Mouse (Mus musculus) gastrocnemius, postnatal 36 days (tissue): Measurements from ENCODE around the gene Gm45234. TPM values are rescaled to one million over a fixed set of nuclear protein-coding genes. Genes with fewer than 3 reads are reported as not detected.

Experiments used
- DNase-seq, 2 experiments: peaks; one replicate each; pipeline ENCODE4 v3.0.0; 2022
- intact Hi-C: fragments of 180-260 bp; cut with DNase I; formaldehyde crosslinking; loops from one replicate; pipeline ENCODE4 v1.15.1; 2025
- microRNA-seq, 2 experiments: library from miRNA; unstranded; fragments of <30 nt; microRNA quantifications; one replicate each; pipeline ENCODE4 v1.2.0; 2021
- total RNA-seq, 2 experiments: library from RNA; stranded (reverse); gene quantifications; 2 replicates each; pipeline ENCODE4 v1.2.3; 2021

The Gm45234 gene
- total RNA-seq, 2 experiments from 2014 or later, result 0.08 TPM; not detected in 1

GRCm38 (mm10) chr6:124690517-124690916 is 65.3 kb downstream of the Gm45234 start:
- intact Hi-C loops, result no loop called here

More at GRCm38 (mm10) chr6:124690517-124690916, 65.3 kb downstream of the Gm45234 start:
- no peak for DNase-seq

Small RNAs within 50 kb of the gene (microRNA-seq; reads per million reads assigned to microRNA genes)
- 0 to 2.1 reads per million in 2 experiments for gene Mir141
- gene Mir200c, result 9.7 to 20.8 reads per million in 2 experiments

Other genes with a start within 250 kb of the Gm45234 start
- gene C1ra, start 243.6 kb downstream of the Gm45234 start, total RNA-seq, result 1 to 10 TPM; 7.3 to 8.3 TPM
- 10 to 100 TPM; 17.5 TPM for gene C1s1, start 213.7 kb downstream of the Gm45234 start, total RNA-seq
- 1 to 10 TPM in 1 of 2 experiments, under 1 TPM in 1; 0.89 to 1.2 TPM for gene C1rb, start 185.7 kb downstream of the Gm45234 start, total RNA-seq
- under 1 TPM; 0.32 to 0.56 TPM for gene C1s2, start 119.9 kb downstream of the Gm45234 start, total RNA-seq
- 10 to 100 TPM; 16.3 to 18.3 TPM for gene Lpcat3, start 93.0 kb downstream of the Gm45234 start, total RNA-seq
- gene Emg1, start 43.8 kb downstream of the Gm45234 start, total RNA-seq, result 10 to 100 TPM; 51.9 to 53.8 TPM
- 100 to 1,000 TPM; 140 to 161 TPM for gene Phb2, start 43.7 kb downstream of the Gm45234 start, total RNA-seq
- gene Ptpn6, start 17.3 kb downstream of the Gm45234 start, total RNA-seq, result 1 to 10 TPM in 1 of 2 experiments, under 1 TPM in 1; 0.64 to 2.5 TPM
- gene Grcc10, start 14.6 kb downstream of the Gm45234 start, total RNA-seq, result 100 to 1,000 TPM; 150 to 160 TPM
- gene Atn1, start 503 bp upstream of the Gm45234 start, total RNA-seq, result 10 to 100 TPM; 38.3 to 40.7 TPM
- gene Eno2, start 13.7 kb upstream of the Gm45234 start, total RNA-seq, result 1 to 10 TPM; 1.4 to 1.8 TPM
- under 1 TPM in 1 of 2 experiments, not detected in 1; 0.18 TPM for gene Lrrc23, start 23.7 kb upstream of the Gm45234 start, total RNA-seq
- 1 to 10 TPM; 2.3 to 2.5 TPM for gene Spsb2, start 52.6 kb upstream of the Gm45234 start, total RNA-seq
- 1,000 to 10,000 TPM; 2,608 to 3,105 TPM for gene Tpi1, start 58.3 kb upstream of the Gm45234 start, total RNA-seq
- 10 to 100 TPM; 41.7 to 43.2 TPM for gene Usp5, start 73.5 kb upstream of the Gm45234 start, total RNA-seq
- gene Cdca3, start 73.5 kb upstream of the Gm45234 start, total RNA-seq, result 1 to 10 TPM; 1.5 to 1.8 TPM
- 1 to 10 TPM; 1.2 to 1.6 TPM for gene Gnb3, start 84.3 kb upstream of the Gm45234 start, total RNA-seq
- gene P3h3, start 101.7 kb upstream of the Gm45234 start, total RNA-seq, result 1 to 10 TPM; 7.5 to 7.9 TPM
- gene Gpr162, start 108.0 kb upstream of the Gm45234 start, total RNA-seq, result under 1 TPM; 0.12 to 0.23 TPM
- gene Cd4, start 132.2 kb upstream of the Gm45234 start, total RNA-seq, result 1 to 10 TPM in 1 of 2 experiments, not detected in 1; 2.8 TPM
- gene Lag3, start 155.7 kb upstream of the Gm45234 start, total RNA-seq, result under 1 TPM in 1 of 2 experiments, not detected in 1; 0.25 TPM
- gene Ptms, start 164.1 kb upstream of the Gm45234 start, total RNA-seq, result 100 to 1,000 TPM; 101 to 129 TPM
- 100 to 1,000 TPM; 201 to 209 TPM for gene Mlf2, start 175.4 kb upstream of the Gm45234 start, total RNA-seq
- 100 to 1,000 TPM in 1 of 2 experiments, 10 to 100 TPM in 1; 98.3 to 107 TPM for gene Cops7a, start 209.5 kb upstream of the Gm45234 start, total RNA-seq
- 1 to 10 TPM in 1 of 2 experiments, under 1 TPM in 1; 0.10 to 1.3 TPM for gene Pianp, start 240.7 kb upstream of the Gm45234 start, total RNA-seq